Mouse (Mus musculus): Measurements from ENCODE around the gene Olfr222. TPM values are rescaled to one million over a fixed set of nuclear protein-coding genes. Genes with fewer than 3 reads are reported as not detected.

The Olfr222 gene
- polyA plus RNA-seq, 2 experiments: not detected

- no peaks in the 10 kb centered on the region; the same call in 1 of the 2 replicates for H3K27me3 ChIP-seq (ENCODE audit: control insufficient read depth, insufficient read depth, low read length)
- no peaks in the 10 kb centered on the region for H3K9me3 ChIP-seq (ENCODE audit: control insufficient read depth, low read length)
- H3K9ac ChIP-seq (replicated peaks): no peak overlapping the region
- H3K4me2 ChIP-seq (ENCODE audit: low read depth): no peak overlapping the region
- no peak overlapping the region for H3K27ac ChIP-seq
- no peak for ATAC-seq (ENCODE audit: insufficient read depth)
- H3K36me3 ChIP-seq (replicated peaks; ENCODE audit: control insufficient read depth, insufficient read depth, low read depth): no peaks in the 10 kb centered on the region
- TF ChIP-seq CTCF (IDR thresholded peaks at IDR 0.05; ENCODE audit: low read depth) (peak; percentile 29), EP300 (IDR thresholded peaks at IDR 0.05; ENCODE audit: low read depth) (no peak)
- H3K4me1 ChIP-seq (replicated peaks; ENCODE audit: control insufficient read depth in 2 of 2, insufficient read depth in 2 of 2, low read length in 1 of 2): no peaks in the 10 kb centered on the region
- no peak for DNase-seq (ENCODE audit: low read depth in 3 of 3, low spot score in 3 of 3)
- 25% methylated on average over 4 of the region's 4 CpGs for WGBS (ENCODE audit: insufficient replicate concordance)
- no peak overlapping the region for H3K4me3 ChIP-seq (ENCODE audit: insufficient read depth in 1 of 2, low read depth in 2 of 2, low read length in 2 of 2)
Measured at GRCm38 (mm10) chr11:59596091-59596490, 20.1 kb upstream of the Olfr222 start.

- Histone ChIP-seq H3K4me1 (replicated peaks; ENCODE audit: control insufficient read depth in 2 of 2, insufficient read depth in 2 of 2, low read length in 1 of 2) (no peaks in the 10 kb centered on the region), H3K9me3 (ENCODE audit: control insufficient read depth, low read length) (no peaks in the 10 kb centered on the region), H3K27me3 (ENCODE audit: control insufficient read depth, insufficient read depth, low read length) (no peaks in the 10 kb centered on the region; the same call in 1 of the 2 replicates), H3K9ac (replicated peaks) (no peak within 1 kb of the TSS), H3K4me2 (ENCODE audit: low read depth) (no peak within 1 kb of the TSS), H3K36me3 (replicated peaks; ENCODE audit: control insufficient read depth, insufficient read depth, low read depth) (no peaks in the 10 kb centered on the region), H3K27ac (no peak within 1 kb of the TSS), H3K4me3 (ENCODE audit: insufficient read depth in 1 of 2, low read depth in 2 of 2, low read length in 2 of 2) (no peak within 1 kb of the TSS)
- WGBS (ENCODE audit: insufficient replicate concordance): 58% methylated on average over 6 of the region's 6 CpGs
- DNase-seq (ENCODE audit: low read depth in 3 of 3, low spot score in 3 of 3): no peak
- no peak for ATAC-seq (ENCODE audit: insufficient read depth)
- TF ChIP-seq CTCF (IDR thresholded peaks at IDR 0.05; ENCODE audit: low read depth) (no peak), EP300 (IDR thresholded peaks at IDR 0.05; ENCODE audit: low read depth) (no peak)
Measured at GRCm38 (mm10) chr11:59593189-59593588, 17.2 kb upstream of the Olfr222 start, which contains the start of gene Olfr223. Olfr223 (minus strand) TSS chr11:59593289.

DNA sequence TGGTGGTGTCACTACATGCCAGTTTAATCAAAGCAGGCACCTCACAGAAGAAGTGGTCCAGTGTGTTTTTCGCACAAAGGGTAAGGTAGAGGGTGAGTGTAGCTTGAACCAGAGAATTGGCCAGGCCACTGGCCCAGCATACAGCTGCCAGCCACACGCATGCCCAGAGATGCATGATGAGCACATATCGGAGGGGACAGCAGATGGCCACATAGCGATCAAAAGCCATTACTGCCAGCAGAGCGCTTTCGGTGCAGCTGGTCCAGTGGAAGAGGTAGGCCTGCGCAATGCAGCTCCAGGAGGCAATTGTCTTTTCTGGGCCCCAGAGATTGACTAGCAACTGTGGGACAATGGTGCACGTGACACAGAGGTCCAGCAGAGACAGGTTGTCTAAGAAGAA, 13.5 kb upstream of the Olfr222 start:
- Histone ChIP-seq H3K27ac (no peak overlapping the region), H3K9ac (replicated peaks) (no peak overlapping the region), H3K9me3 (ENCODE audit: control insufficient read depth, low read length) (no peaks in the 10 kb centered on the region), H3K4me1 (replicated peaks; ENCODE audit: control insufficient read depth in 2 of 2, insufficient read depth in 2 of 2, low read length in 1 of 2) (no peaks in the 10 kb centered on the region), H3K27me3 (ENCODE audit: control insufficient read depth, insufficient read depth, low read length) (no peaks in the 10 kb centered on the region; the same call in 1 of the 2 replicates), H3K36me3 (replicated peaks; ENCODE audit: control insufficient read depth, insufficient read depth, low read depth) (no peaks in the 10 kb centered on the region), H3K4me3 (ENCODE audit: insufficient read depth in 1 of 2, low read depth in 2 of 2, low read length in 2 of 2) (no peak overlapping the region), H3K4me2 (ENCODE audit: low read depth) (no peak overlapping the region)
- ATAC-seq (ENCODE audit: insufficient read depth) (no peak), DNase-seq (ENCODE audit: low read depth in 3 of 3, low spot score in 3 of 3) (no peak)
- no peak for TF ChIP-seq CTCF (IDR thresholded peaks at IDR 0.05; ENCODE audit: low read depth)
- TF ChIP-seq EP300 (IDR thresholded peaks at IDR 0.05; ENCODE audit: low read depth): no peak
- WGBS (ENCODE audit: insufficient replicate concordance): 71% methylated on average over 8 of the region's 8 CpGs

- Histone ChIP-seq H3K4me1 (replicated peaks; ENCODE audit: control insufficient read depth in 2 of 2, insufficient read depth in 2 of 2, low read length in 1 of 2) (no peaks in the 10 kb centered on the region), H3K9me3 (ENCODE audit: control insufficient read depth, low read length) (no peaks in the 10 kb centered on the region), H3K27me3 (ENCODE audit: control insufficient read depth, insufficient read depth, low read length) (no peaks in the 10 kb centered on the region), H3K4me2 (ENCODE audit: low read depth) (no peak overlapping the region), H3K9ac (replicated peaks) (no peak overlapping the region), H3K4me3 (ENCODE audit: insufficient read depth in 1 of 2, low read depth in 2 of 2, low read length in 2 of 2) (no peak overlapping the region), H3K36me3 (replicated peaks; ENCODE audit: control insufficient read depth, insufficient read depth, low read depth) (no peaks in the 10 kb centered on the region), H3K27ac (no peak overlapping the region)
- DNase-seq (ENCODE audit: low read depth in 3 of 3, low spot score in 3 of 3): peak in 1 of 3 experiments; percentile 4
- no peak for TF ChIP-seq EP300 (IDR thresholded peaks at IDR 0.05; ENCODE audit: low read depth)
- no peak for TF ChIP-seq CTCF (IDR thresholded peaks at IDR 0.05; ENCODE audit: low read depth)
- 21% methylated on average over 6 of the region's 6 CpGs for whole genome bisulfite sequencing (ENCODE audit: insufficient replicate concordance)
- no peak for ATAC-seq (ENCODE audit: insufficient read depth)
Measured at GRCm38 (mm10) chr11:59584539-59584938, 8.5 kb upstream of the Olfr222 start.

DNA sequence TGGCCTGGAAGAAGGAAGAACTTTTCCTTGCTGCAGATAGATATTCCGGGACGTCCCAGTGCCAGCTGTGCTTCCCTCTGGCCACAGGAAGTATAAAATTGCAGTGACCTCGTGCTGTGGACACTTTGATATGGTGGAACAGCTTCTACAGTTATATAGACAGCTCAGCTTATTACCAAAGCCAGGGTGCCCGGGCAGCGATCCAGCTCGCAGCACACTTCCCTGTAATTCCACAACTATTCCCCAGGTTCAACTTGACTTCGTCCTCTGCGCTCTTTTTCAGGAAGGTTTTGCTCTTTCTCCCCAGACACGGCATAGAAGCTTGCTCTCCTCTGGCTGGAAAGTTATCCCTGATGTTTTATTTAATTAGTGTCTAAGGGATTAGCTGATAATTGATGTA, 309 bp downstream of the Olfr222 start:
- Histone ChIP-seq H3K27me3 (ENCODE audit: control insufficient read depth, insufficient read depth, low read length) (no peaks in the 10 kb centered on the region; the same call in 1 of the 2 replicates), H3K4me3 (ENCODE audit: insufficient read depth in 1 of 2, low read depth in 2 of 2, low read length in 2 of 2) (no peak overlapping the region), H3K9me3 (ENCODE audit: control insufficient read depth, low read length) (no peaks in the 10 kb centered on the region), H3K36me3 (replicated peaks; ENCODE audit: control insufficient read depth, insufficient read depth, low read depth) (no peaks in the 10 kb centered on the region), H3K27ac (no peak overlapping the region), H3K4me1 (replicated peaks; ENCODE audit: control insufficient read depth in 2 of 2, insufficient read depth in 2 of 2, low read length in 1 of 2) (no peaks in the 10 kb centered on the region), H3K4me2 (ENCODE audit: low read depth) (no peak overlapping the region), H3K9ac (replicated peaks) (no peak overlapping the region)
- TF ChIP-seq CTCF (IDR thresholded peaks at IDR 0.05; ENCODE audit: low read depth) (no peak), EP300 (IDR thresholded peaks at IDR 0.05; ENCODE audit: low read depth) (no peak)
- 44% methylated on average over 9 of the region's 9 CpGs for WGBS (ENCODE audit: insufficient replicate concordance)
- ATAC-seq (ENCODE audit: insufficient read depth) (no peak), DNase-seq (ENCODE audit: low read depth in 3 of 3, low spot score in 3 of 3) (no peak)
